In the genomic region with DNA sequence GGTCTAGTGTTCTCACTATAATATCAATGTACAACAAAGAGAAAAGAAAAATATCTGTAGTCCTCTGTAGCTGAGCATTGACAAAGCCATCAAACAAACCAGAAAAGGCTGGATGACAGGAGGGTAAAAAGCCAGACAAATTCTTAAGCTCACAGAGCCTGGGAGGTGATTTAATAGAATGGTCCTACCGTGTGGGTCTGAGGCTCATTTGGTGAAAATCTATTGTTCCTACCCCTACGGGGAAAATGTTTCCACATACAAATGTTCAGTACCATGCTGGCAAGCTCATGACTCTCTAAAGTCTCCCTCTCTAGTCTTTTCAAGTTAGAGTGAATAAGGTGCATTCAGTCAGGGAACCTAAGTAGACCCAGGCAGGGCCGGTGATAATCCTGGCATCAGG, we compare ENCODE assay signal across 25 mouse cellular contexts.
A peak's percentile ranks its signal among the peaks of the same experiment; 100 is the strongest.
DNase-seq lines count a peak whose midpoint lies in the region; ATAC-seq and TF ChIP-seq lines count a peak whose summit lies in the region.
"Had no signal": no experiment of that assay in that cellular context is flagged by ENCODE, and none has a peak within 500 bp of the region (broad histone marks: within the 10 kb centered on the region; RNA-seq: fewer than 3 reads in every experiment).

No protein-coding gene starts in this region.

- H3K4me2 ChIP-seq in forebrain, embryonic 14.5 days (ENCODE audit: low read length): no peak overlapping the region
- no peak overlapping the region for H3K4me2 ChIP-seq in forebrain, postnatal 0 days (ENCODE audit: low read depth)
- no peak overlapping the region for H3K4me2 ChIP-seq in midbrain, embryonic 11.5 days
- no peak overlapping the region for H3K4me2 ChIP-seq in midbrain, embryonic 14.5 days (ENCODE audit: low read length)
- no peak overlapping the region for H3K4me2 ChIP-seq in midbrain, embryonic 16.5 days (ENCODE audit: low read length)
- H3K4me2 ChIP-seq in midbrain, postnatal 0 days (ENCODE audit: low read depth, low read length, poor library complexity, severe bottlenecking): no peak overlapping the region
- H3K4me2 ChIP-seq: embryonic facial prominence, embryonic 13.5 days; embryonic facial prominence, embryonic 15.5 days; forebrain, embryonic 12.5 days had no signal

- H3K9me3 ChIP-seq in forebrain, embryonic 14.5 days (replicated peaks; ENCODE audit: control insufficient read depth, low read length): no peaks in the 10 kb centered on the region
- H3K9me3 ChIP-seq in forebrain, postnatal 0 days (ENCODE audit: low read length): no peaks in the 10 kb centered on the region
- no peaks in the 10 kb centered on the region for H3K9me3 ChIP-seq in midbrain, embryonic 11.5 days (ENCODE audit: control insufficient read depth, low read length)
- no peaks in the 10 kb centered on the region for H3K9me3 ChIP-seq in midbrain, embryonic 14.5 days (ENCODE audit: control insufficient read depth, low read length)
- H3K9me3 ChIP-seq in midbrain, embryonic 16.5 days (replicated peaks; ENCODE audit: control insufficient read depth, low read length, poor library complexity, severe bottlenecking): no peaks in the 10 kb centered on the region
- no peaks in the 10 kb centered on the region for H3K9me3 ChIP-seq in midbrain, postnatal 0 days (ENCODE audit: low read length)
- H3K9me3 ChIP-seq: embryonic facial prominence, embryonic 13.5 days; embryonic facial prominence, embryonic 15.5 days; forebrain, embryonic 10.5 days; forebrain, embryonic 12.5 days had no signal

- DNase-seq in forebrain, embryonic 14.5 days (ENCODE audit: low spot score): peak; percentile 26
- no peak for DNase-seq in forebrain, postnatal 0 days
- DNase-seq in midbrain, embryonic 11.5 days (ENCODE audit: low spot score, missing footprints): peak; percentile 78
- no peak for DNase-seq in midbrain, embryonic 14.5 days
- DNase-seq in midbrain, postnatal 0 days (ENCODE audit: low spot score): no peak
- peak; percentile 55 for DNase-seq in brain, embryonic 14.5 days (ENCODE audit: low read depth)
- DNase-seq: adrenal gland, adult 8-10 months; adrenal gland, postnatal 14 days; adrenal gland, postnatal 36 days; cerebellum, adult 11 months; cerebellum, adult 18-20 months; cerebellum, adult 8-10 months; cerebellum, adult 9-11 months; cerebellum, postnatal 14 days; cerebellum, postnatal 36 days; embryo, embryonic 11 days had no signal

- 16% methylated on average over 3 of the region's 3 CpGs for WGBS in forebrain, embryonic 14.5 days
- 23% methylated on average over 3 of the region's 3 CpGs for WGBS in forebrain, postnatal 0 days
- WGBS in midbrain, embryonic 11.5 days: 24% methylated on average over 3 of the region's 3 CpGs
- WGBS in midbrain, embryonic 14.5 days: 10% methylated on average over 3 of the region's 3 CpGs
- WGBS in midbrain, embryonic 16.5 days: 15% methylated on average over 3 of the region's 3 CpGs
- WGBS in midbrain, postnatal 0 days: 13% methylated on average over 3 of the region's 3 CpGs

- H3K4me3 ChIP-seq in forebrain, embryonic 14.5 days (ENCODE audit: low read depth, low read length): no peak overlapping the region
- no peak overlapping the region for H3K4me3 ChIP-seq in forebrain, postnatal 0 days (ENCODE audit: low read depth, low read length)
- H3K4me3 ChIP-seq in midbrain, embryonic 11.5 days (ENCODE audit: low read depth, low read length): no peak overlapping the region
- no peak overlapping the region for H3K4me3 ChIP-seq in midbrain, embryonic 14.5 days (replicated peaks; ENCODE audit: low read depth, low read length)
- H3K4me3 ChIP-seq in midbrain, embryonic 16.5 days (ENCODE audit: low read depth, low read length): no peak overlapping the region
- H3K4me3 ChIP-seq in midbrain, postnatal 0 days (ENCODE audit: low read depth, low read length): no peak overlapping the region
- H3K4me3 ChIP-seq: embryonic facial prominence, embryonic 13.5 days; embryonic facial prominence, embryonic 15.5 days; erythroblast, embryonic 14.5 days; forebrain, embryonic 10.5 days; forebrain, embryonic 12.5 days had no signal

- no peak for ATAC-seq in forebrain, embryonic 14.5 days
- ATAC-seq in forebrain, postnatal 0 days: no peak
- ATAC-seq in midbrain, embryonic 11.5 days (ENCODE audit: low FRiP score): no peak
- ATAC-seq in midbrain, embryonic 14.5 days (ENCODE audit: low FRiP score, low TSS enrichment): no peak
- ATAC-seq in midbrain, embryonic 16.5 days: peak; percentile 51; the same call in 1 of the 2 replicates
- no peak for ATAC-seq in midbrain, postnatal 0 days (ENCODE audit: low FRiP score)
- no peak for ATAC-seq in megakaryocyte-erythroid progenitor cell, adult 5-6 weeks (replicated peaks; ENCODE audit: low FRiP score, low TSS enrichment, poor library complexity, severe bottlenecking)
- ATAC-seq: activated CD4-positive, CD25-positive, alpha-beta regulatory T cell, adult 4 months; Patski had no signal

- no peak for TF ChIP-seq POLR2A in brain, embryonic 14.5 days (IDR thresholded peaks at IDR 0.05; ENCODE audit: borderline replicate concordance, extremely low read depth, insufficient read depth, insufficient read length, poor library complexity, severe bottlenecking)

- H3K27ac ChIP-seq in forebrain, embryonic 14.5 days (ENCODE audit: low read depth, low read length): no peak overlapping the region
- H3K27ac ChIP-seq in forebrain, postnatal 0 days (ENCODE audit: low read depth, low read length): no peak overlapping the region
- no peak overlapping the region for H3K27ac ChIP-seq in midbrain, embryonic 11.5 days (ENCODE audit: low read depth, low read length)
- H3K27ac ChIP-seq in midbrain, embryonic 14.5 days (replicated peaks; ENCODE audit: low read depth, low read length): no peak overlapping the region
- H3K27ac ChIP-seq in midbrain, embryonic 16.5 days (ENCODE audit: low read length): no peak overlapping the region
- H3K27ac ChIP-seq in midbrain, postnatal 0 days (ENCODE audit: low read depth, low read length): no peak overlapping the region
- H3K27ac ChIP-seq: embryonic facial prominence, embryonic 13.5 days; embryonic facial prominence, embryonic 15.5 days; forebrain, embryonic 10.5 days; forebrain, embryonic 12.5 days had no signal

- no peaks in the 10 kb centered on the region for H3K36me3 ChIP-seq in forebrain, embryonic 14.5 days (ENCODE audit: control insufficient read depth, insufficient read depth, low read length)
- H3K36me3 ChIP-seq in forebrain, postnatal 0 days (ENCODE audit: insufficient read depth): no peaks in the 10 kb centered on the region
- H3K36me3 ChIP-seq in midbrain, embryonic 11.5 days (ENCODE audit: control insufficient read depth, insufficient read depth, low read length): no peaks in the 10 kb centered on the region
- no peaks in the 10 kb centered on the region for H3K36me3 ChIP-seq in midbrain, embryonic 14.5 days (ENCODE audit: control insufficient read depth, insufficient read depth, low read length)
- no peaks in the 10 kb centered on the region for H3K36me3 ChIP-seq in midbrain, embryonic 16.5 days (ENCODE audit: control insufficient read depth, insufficient read depth, low read length)
- peaks cover 3% of the 10 kb centered on the region; the same call in 1 of the 2 replicates for H3K36me3 ChIP-seq in midbrain, postnatal 0 days (ENCODE audit: insufficient read depth, low read length)
- H3K36me3 ChIP-seq: embryonic facial prominence, embryonic 13.5 days; embryonic facial prominence, embryonic 15.5 days; forebrain, embryonic 10.5 days; forebrain, embryonic 12.5 days had no signal

- no peak for TF ChIP-seq CTCF in forebrain, postnatal 0 days (IDR thresholded peaks at IDR 0.05; ENCODE audit: low read depth)
- no peak for TF ChIP-seq CTCF in midbrain, postnatal 0 days (IDR thresholded peaks at IDR 0.05)
- TF ChIP-seq CTCF in brain, embryonic 14.5 days (IDR thresholded peaks at IDR 0.05; ENCODE audit: borderline replicate concordance, extremely low read depth, insufficient read depth, insufficient read length): no peak

- no peak overlapping the region for H3K9ac ChIP-seq in forebrain, embryonic 14.5 days (ENCODE audit: low read length)
- no peak overlapping the region for H3K9ac ChIP-seq in forebrain, postnatal 0 days
- no peak overlapping the region for H3K9ac ChIP-seq in midbrain, embryonic 11.5 days (ENCODE audit: low read length)
- H3K9ac ChIP-seq in midbrain, embryonic 14.5 days (replicated peaks; ENCODE audit: low read length): no peak overlapping the region
- no peak overlapping the region for H3K9ac ChIP-seq in midbrain, embryonic 16.5 days (ENCODE audit: low read depth, low read length)
- H3K9ac ChIP-seq in midbrain, postnatal 0 days (replicated peaks; ENCODE audit: low read length, poor library complexity, severe bottlenecking): no peak overlapping the region
- H3K9ac ChIP-seq: embryonic facial prominence, embryonic 13.5 days; embryonic facial prominence, embryonic 15.5 days; forebrain, embryonic 12.5 days had no signal

- H3K4me1 ChIP-seq in forebrain, embryonic 14.5 days (ENCODE audit: control insufficient read depth, insufficient read depth, low read length): no peaks in the 10 kb centered on the region
- no peaks in the 10 kb centered on the region for H3K4me1 ChIP-seq in forebrain, postnatal 0 days (ENCODE audit: insufficient read depth)
- no peaks in the 10 kb centered on the region for H3K4me1 ChIP-seq in midbrain, embryonic 11.5 days (ENCODE audit: control insufficient read depth, insufficient read depth, low read length)
- no peaks in the 10 kb centered on the region for H3K4me1 ChIP-seq in midbrain, embryonic 14.5 days (ENCODE audit: control insufficient read depth, insufficient read depth, low read length)
- H3K4me1 ChIP-seq in midbrain, embryonic 16.5 days (ENCODE audit: control insufficient read depth, insufficient read depth, low read length): no peaks in the 10 kb centered on the region
- H3K4me1 ChIP-seq in midbrain, postnatal 0 days (ENCODE audit: insufficient read depth, low read length): no peaks in the 10 kb centered on the region
- H3K4me1 ChIP-seq: embryonic facial prominence, embryonic 13.5 days; embryonic facial prominence, embryonic 15.5 days; forebrain, embryonic 12.5 days had no signal

- H3K27me3 ChIP-seq in forebrain, embryonic 14.5 days (replicated peaks; ENCODE audit: control insufficient read depth, insufficient read depth, low read length): no peaks in the 10 kb centered on the region
- no peaks in the 10 kb centered on the region for H3K27me3 ChIP-seq in forebrain, postnatal 0 days (ENCODE audit: insufficient read depth, low read length)
- no peaks in the 10 kb centered on the region for H3K27me3 ChIP-seq in midbrain, embryonic 11.5 days (ENCODE audit: control insufficient read depth, insufficient read depth, low read length)
- H3K27me3 ChIP-seq in midbrain, embryonic 14.5 days (ENCODE audit: control insufficient read depth, insufficient read depth, low read length): no peaks in the 10 kb centered on the region
- H3K27me3 ChIP-seq in midbrain, embryonic 16.5 days (ENCODE audit: control insufficient read depth, insufficient read depth, low read depth, low read length): no peaks in the 10 kb centered on the region
- no peaks in the 10 kb centered on the region for H3K27me3 ChIP-seq in midbrain, postnatal 0 days (ENCODE audit: insufficient read depth, low read length)
- H3K27me3 ChIP-seq: embryonic facial prominence, embryonic 13.5 days; embryonic facial prominence, embryonic 15.5 days; forebrain, embryonic 12.5 days had no signal

Comparison
In these comparisons a context has a peak if more than half of its experiments do, and no peak if none do; other contexts are left out.
1. DNase-seq: peak in forebrain, embryonic 14.5 days (single experiment), midbrain, embryonic 11.5 days (single experiment) and brain, embryonic 14.5 days (single experiment); none in forebrain, postnatal 0 days (single experiment), midbrain, embryonic 14.5 days (single experiment) and midbrain, postnatal 0 days (single experiment).